Mouse (Mus musculus): ENCODE data around the gene Edem1.

GRCm38 (mm10) chr6:108810237-108810636, 18.2 kb upstream of the Edem1 start:
- TF ChIP-seq POLR2A (IDR thresholded peaks at IDR 0.05; ENCODE audit: borderline replicate concordance, extremely low read depth, insufficient read depth, insufficient read length, poor library complexity, severe bottlenecking) = no peak
- TF ChIP-seq CTCF (IDR thresholded peaks at IDR 0.05; ENCODE audit: borderline replicate concordance, extremely low read depth, insufficient read depth, insufficient read length) = no peak
